Mouse (Mus musculus): ENCODE measurements around the gene Cpped1. TPM values are rescaled to one million over a fixed set of nuclear protein-coding genes. Genes with fewer than 3 reads are reported as not detected.

Cpped1 gene
- polyA plus RNA-seq, 1 experiment from 2014 or later: 12.7 TPM

Other genes starting within 250 kb of the Cpped1 start
- gene Shisa9, start 74.7 kb upstream of the Cpped1 start, polyA plus RNA-seq (2016; fragmentation: Nextera tagmentation; extraction: Ambion mirVana): 0.06 TPM in 2 replicates